Mouse (Mus musculus) cerebellum, adult 2 months (tissue): ENCODE measurements at regions not wholly inside any gene's neighbourhood (a gene's known extent, or its start where the extent isn't known, plus 50 kb on each side); places are given as distances from the start of the nearest gene placed in this dataset.

Source experiments
- CTCF ChIP-seq: fragments of 200-500 bp; IDR thresholded peaks from 2 replicates; pipeline ENCODE4 v1.5.1; 2011; ENCODE audit warnings: low read depth, mild to moderate bottlenecking, control low read depth, low read length, moderate library complexity, borderline replicate concordance; ENCODE audit not compliant: insufficient read depth
- POLR2A ChIP-seq: fragments of 200-500 bp; IDR thresholded peaks from 2 replicates; pipeline ENCODE4 v1.6.1; 2011; ENCODE audit warnings: low read length, control low read depth, borderline replicate concordance; ENCODE audit not compliant: insufficient read depth

- TF ChIP-seq CTCF (no peak), POLR2A (no peak)
Measured at GRCm38 (mm10) chr14:80484256-80484655, 500.4 kb downstream of the Olfm4 start.
